In the genomic region with DNA sequence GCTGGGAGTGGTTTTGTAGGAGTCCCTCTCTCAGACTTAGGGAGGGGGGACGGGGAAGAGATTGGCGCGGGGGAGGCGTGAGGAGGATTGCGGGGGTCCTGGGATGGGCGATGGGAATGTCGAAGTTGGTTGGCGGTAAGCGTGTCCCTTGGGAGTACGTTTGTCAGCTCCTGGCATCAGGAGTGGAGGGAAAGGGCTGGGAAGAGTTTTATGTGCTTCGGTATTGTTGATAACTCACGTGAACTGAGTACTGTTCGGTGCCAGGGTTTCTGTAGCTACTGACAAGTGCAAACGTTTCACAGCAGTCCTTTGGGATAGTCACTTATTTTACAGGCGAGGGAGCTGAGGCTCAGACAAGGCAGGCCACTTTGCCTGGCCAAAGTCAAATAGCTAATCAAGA, we compare ENCODE assay signal across 7 mouse cellular contexts. TPM values are rescaled to one million over a fixed set of nuclear protein-coding genes. Genes with fewer than 3 reads are reported as not detected.
A peak's percentile ranks its signal among the peaks of the same experiment; 100 is the strongest.
DNase-seq lines count a peak whose midpoint lies in the region; ATAC-seq lines count a peak whose summit lies in the region.

No protein-coding gene starts in this region.

- peak overlapping the region; percentile 67 for H3K9ac ChIP-seq in lung, embryonic 15.5 days
- H3K9ac ChIP-seq in embryonic facial prominence, embryonic 13.5 days: peak overlapping the region; percentile 97
- peak overlapping the region; percentile 92 for H3K9ac ChIP-seq in limb, embryonic 11.5 days (ENCODE audit: low read length)

- peak overlapping the region; percentile 79 for H3K4me3 ChIP-seq in lung, embryonic 15.5 days
- peak overlapping the region; percentile 92 for H3K4me3 ChIP-seq in embryonic facial prominence, embryonic 13.5 days
- H3K4me3 ChIP-seq in limb, embryonic 11.5 days (ENCODE audit: low read depth, low read length): peak overlapping the region; percentile 93

- H3K4me2 ChIP-seq in lung, embryonic 15.5 days: peak overlapping the region; percentile 71
- peak overlapping the region; percentile 81 for H3K4me2 ChIP-seq in embryonic facial prominence, embryonic 13.5 days
- H3K4me2 ChIP-seq in limb, embryonic 11.5 days (ENCODE audit: low read depth, severe bottlenecking): peak overlapping the region; percentile 76

- WGBS in lung, embryonic 15.5 days: under 1% methylated on average over 15 of the region's 15 CpGs
- WGBS in embryonic facial prominence, embryonic 13.5 days: 2% methylated on average over 15 of the region's 15 CpGs
- under 1% methylated on average over 15 of the region's 15 CpGs for WGBS in limb, embryonic 11.5 days

- peaks cover 14% of the 10 kb centered on the region for H3K36me3 ChIP-seq in lung, embryonic 15.5 days
- peaks cover 15% of the 10 kb centered on the region for H3K36me3 ChIP-seq in embryonic facial prominence, embryonic 13.5 days
- H3K36me3 ChIP-seq in limb, embryonic 11.5 days (ENCODE audit: control insufficient read depth, insufficient read depth, low read length): peaks cover 8% of the 10 kb centered on the region; the same call in 1 of the 2 replicates

- ATAC-seq in lung, embryonic 15.5 days (ENCODE audit: borderline replicate concordance, extremely low read depth, low FRiP score, low TSS enrichment): no peak
- no peak for ATAC-seq in embryonic facial prominence, embryonic 13.5 days (ENCODE audit: insufficient number of reproducible peaks, insufficient read depth, low FRiP score, low TSS enrichment, low read depth)
- no peak for ATAC-seq in limb, embryonic 11.5 days (ENCODE audit: insufficient number of reproducible peaks, low FRiP score, low TSS enrichment, low read depth)

- H3K4me1 ChIP-seq in lung, embryonic 15.5 days: peaks cover 38% of the 10 kb centered on the region
- H3K4me1 ChIP-seq in embryonic facial prominence, embryonic 13.5 days: peaks cover 37% of the 10 kb centered on the region
- peaks cover 17% of the 10 kb centered on the region for H3K4me1 ChIP-seq in limb, embryonic 11.5 days (ENCODE audit: control insufficient read depth, insufficient read depth, low read length)

- no peak for DNase-seq in lung, postnatal 36 days
- no peak for DNase-seq in limb, embryonic 11.5 days (ENCODE audit: low spot score)
- DNase-seq in skeletal muscle tissue, adult 2 months (ENCODE audit: low read depth, low spot score): peak; percentile 28
- DNase-seq in gastrocnemius, postnatal 10 days: no peak
- no peak for DNase-seq in frontal cortex, postnatal 10 days (ENCODE audit: low spot score in 2 of 2)

- no peaks in the 10 kb centered on the region for H3K27me3 ChIP-seq in lung, embryonic 15.5 days
- no peaks in the 10 kb centered on the region for H3K27me3 ChIP-seq in embryonic facial prominence, embryonic 13.5 days
- no peaks in the 10 kb centered on the region for H3K27me3 ChIP-seq in limb, embryonic 11.5 days (ENCODE audit: control insufficient read depth, insufficient read depth, low read length)

- H3K9me3 ChIP-seq in lung, embryonic 15.5 days: no peaks in the 10 kb centered on the region
- no peaks in the 10 kb centered on the region for H3K9me3 ChIP-seq in embryonic facial prominence, embryonic 13.5 days
- H3K9me3 ChIP-seq in limb, embryonic 11.5 days (ENCODE audit: control insufficient read depth, low read length): no peaks in the 10 kb centered on the region

- 0 out of 2 replicates have a peak overlapping the region, but pooled peaks have one; percentile 16 for H3K27ac ChIP-seq in lung, embryonic 15.5 days
- H3K27ac ChIP-seq in embryonic facial prominence, embryonic 13.5 days: peak overlapping the region; percentile 24; the same call in 1 of the 2 replicates
- no peak overlapping the region for H3K27ac ChIP-seq in limb, embryonic 11.5 days (replicated peaks; ENCODE audit: low read depth, low read length)

RNA-seq across cellular contexts. Expression of gene D430042O09Rik, which starts 0.4 kb away (rescaled TPM):
- polyA plus RNA-seq in lung, embryonic 15.5 days (2015; fragmentation: Nextera tagmentation; extraction: Ambion mirVana): 7.5 and 8.0 TPM in 2 replicates
- 9.8 and 9.9 TPM in 2 replicates for polyA plus RNA-seq in embryonic facial prominence, embryonic 13.5 days (2015; fragmentation: Nextera tagmentation; extraction: Ambion mirVana)
- polyA plus RNA-seq in limb, embryonic 11.5 days (2014; fragmentation: Nextera tagmentation; extraction: Ambion mirVana): 11.3 and 11.5 TPM in 2 replicates
- 1 to 10 TPM; 7.3 to 8.2 TPM for total RNA-seq in gastrocnemius, postnatal 10 days (2021)

RNA-seq across cellular contexts. Expression of gene Gtf3c1, which starts 0.5 kb away (rescaled TPM):
- polyA plus RNA-seq in lung, embryonic 15.5 days (2015; fragmentation: Nextera tagmentation; extraction: Ambion mirVana): 27.7 and 29.5 TPM in 2 replicates
- 32.4 and 34.4 TPM in 2 replicates for polyA plus RNA-seq in embryonic facial prominence, embryonic 13.5 days (2015; fragmentation: Nextera tagmentation; extraction: Ambion mirVana)
- 34.1 and 38.2 TPM in 2 replicates for polyA plus RNA-seq in limb, embryonic 11.5 days (2014; fragmentation: Nextera tagmentation; extraction: Ambion mirVana)
- total RNA-seq in gastrocnemius, postnatal 10 days (2021): 10 to 100 TPM; 36.8 to 43.7 TPM
